Mouse (Mus musculus): ENCODE measurements around the gene Shisal1.

Shisal1 gene

DNA sequence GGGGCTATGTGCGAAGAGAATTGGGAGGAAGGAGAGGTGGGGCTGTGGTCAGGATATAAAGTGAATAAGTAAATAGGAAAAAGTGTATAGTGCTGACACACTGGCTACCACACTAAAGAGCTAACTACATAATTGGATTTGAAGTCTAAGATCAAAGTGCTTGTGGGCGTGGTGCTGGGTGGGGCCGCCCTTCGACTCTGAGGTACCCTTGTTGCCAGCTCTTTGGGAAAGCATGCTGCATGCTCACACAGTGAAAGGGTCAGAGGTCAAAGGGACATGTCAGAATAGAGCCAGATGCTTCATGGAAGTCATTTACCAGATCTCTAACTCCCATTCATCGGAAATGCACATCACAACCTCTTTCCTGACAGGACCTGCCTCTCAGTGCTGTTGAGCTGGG is 74.1 kb downstream of the Shisal1 start:
- no peak for DNase-seq (ENCODE audit: low spot score)

DNA sequence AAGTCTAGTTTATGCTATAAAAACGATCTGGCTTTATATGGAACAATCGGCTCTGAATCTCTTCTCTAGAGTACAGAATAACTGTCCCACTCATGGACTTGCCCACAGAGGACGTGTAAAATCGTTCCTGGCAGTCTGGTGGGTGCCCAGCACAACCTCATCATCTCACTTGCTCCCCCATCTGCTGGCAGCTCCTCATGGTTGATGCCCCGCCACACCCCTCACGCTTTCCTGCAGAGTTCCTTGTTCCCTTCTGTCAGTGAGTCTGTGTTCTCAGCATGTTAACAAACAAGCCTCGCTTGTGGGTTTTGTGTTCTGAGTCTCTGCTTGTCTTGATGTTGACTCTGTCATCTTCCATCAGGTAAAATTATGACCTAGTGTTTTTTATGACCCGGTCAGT is 79.5 kb downstream of the Shisal1 start:
- no peak for DNase-seq (ENCODE audit: low spot score)

DNA sequence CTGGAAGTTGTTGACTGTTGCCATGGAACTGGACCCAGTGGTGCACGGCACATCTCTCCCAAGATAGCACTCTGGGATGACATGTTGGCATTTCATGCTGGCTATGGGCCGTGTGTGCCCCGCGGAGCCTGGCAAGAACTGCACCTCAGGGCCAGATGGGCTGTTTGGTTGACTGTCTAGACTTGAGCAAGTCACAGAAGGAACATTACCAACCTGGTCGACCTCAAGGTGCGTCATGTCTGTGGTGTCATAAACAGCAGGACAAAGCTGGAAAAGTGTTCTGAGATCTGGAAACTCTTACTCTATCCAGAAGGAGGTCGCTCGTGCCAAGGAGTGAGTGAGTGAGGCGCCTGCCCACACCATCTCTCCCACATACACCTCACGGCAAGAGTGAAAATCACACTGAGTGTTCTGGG is 80.3 kb downstream of the Shisal1 start:
- DNase-seq (ENCODE audit: low spot score) = no peak

DNA sequence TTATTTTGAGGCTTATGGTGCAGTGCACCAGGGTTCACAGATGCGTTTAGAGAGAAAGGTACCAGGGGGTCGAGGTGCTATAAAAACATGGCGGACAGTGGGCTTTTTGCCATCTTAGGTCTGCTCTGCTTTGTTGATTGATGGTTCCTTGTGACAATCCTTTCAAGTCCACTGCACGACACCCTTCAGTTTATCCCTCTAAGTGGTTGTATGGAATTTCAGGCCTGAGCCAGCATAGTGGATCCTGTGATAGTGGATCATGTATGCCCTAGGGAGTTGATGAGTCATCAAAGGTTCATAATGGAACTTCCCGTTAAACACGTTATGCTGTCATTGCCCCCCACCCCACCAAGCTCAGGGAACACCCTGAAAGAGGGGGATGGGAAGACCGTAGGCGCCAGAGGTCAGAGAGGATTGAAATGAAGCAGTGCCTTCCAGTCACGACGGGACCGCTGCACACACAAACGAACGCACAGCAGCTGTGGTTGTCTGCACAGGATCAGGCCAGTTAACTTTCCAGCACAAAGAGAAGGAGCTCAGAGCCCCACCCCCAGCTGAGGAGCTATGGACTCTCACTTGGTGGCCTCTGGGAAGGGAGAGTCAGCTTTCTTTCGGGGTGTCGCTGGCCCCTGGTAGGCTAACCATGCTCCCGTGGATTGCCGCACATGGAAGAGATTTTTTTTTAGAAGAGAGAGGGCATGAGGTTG is 81.1 kb downstream of the Shisal1 start:
- DNase-seq (ENCODE audit: low spot score) = no peak

DNA sequence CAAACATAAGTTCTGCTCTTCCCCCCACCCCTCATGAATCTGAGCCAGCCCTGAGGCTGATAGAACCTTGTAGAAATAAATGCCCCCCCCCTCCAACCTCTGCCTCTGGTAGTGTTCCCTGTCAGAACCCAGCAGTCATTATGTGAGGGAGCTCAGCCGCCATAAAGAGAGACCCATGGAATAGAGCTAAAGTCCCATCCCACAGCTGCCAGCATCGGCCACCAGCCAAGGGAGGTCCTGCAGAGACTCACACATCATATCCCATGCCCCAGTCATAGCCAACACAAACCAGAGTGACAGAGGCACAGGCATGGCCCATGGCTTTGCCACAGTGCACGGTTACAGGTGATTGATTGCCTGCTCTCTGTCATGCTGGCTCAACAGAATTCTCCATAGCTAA is 82.2 kb downstream of the Shisal1 start:
- no peak for DNase-seq (ENCODE audit: low spot score)

DNA sequence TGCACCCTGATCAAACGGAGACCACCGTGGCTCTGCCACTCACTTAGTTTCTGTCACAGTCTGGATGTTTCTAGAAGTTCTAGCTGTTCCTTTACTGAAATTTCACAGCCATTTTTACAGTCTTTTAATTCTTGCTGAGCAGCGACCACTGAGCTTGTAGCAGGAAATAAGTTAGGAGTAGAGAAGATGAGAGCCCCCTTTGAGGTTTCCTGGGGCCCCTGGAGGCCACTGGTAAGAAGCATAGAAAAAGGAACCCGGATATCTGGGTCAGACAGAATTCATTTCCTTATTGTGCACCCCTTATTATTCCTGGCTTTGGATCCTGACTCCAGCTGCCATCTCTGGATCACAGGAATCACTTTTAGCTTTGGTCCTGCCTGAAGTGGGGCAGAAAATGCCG is 91.8 kb downstream of the Shisal1 start:
- no peak for DNase-seq (ENCODE audit: low spot score)

DNA sequence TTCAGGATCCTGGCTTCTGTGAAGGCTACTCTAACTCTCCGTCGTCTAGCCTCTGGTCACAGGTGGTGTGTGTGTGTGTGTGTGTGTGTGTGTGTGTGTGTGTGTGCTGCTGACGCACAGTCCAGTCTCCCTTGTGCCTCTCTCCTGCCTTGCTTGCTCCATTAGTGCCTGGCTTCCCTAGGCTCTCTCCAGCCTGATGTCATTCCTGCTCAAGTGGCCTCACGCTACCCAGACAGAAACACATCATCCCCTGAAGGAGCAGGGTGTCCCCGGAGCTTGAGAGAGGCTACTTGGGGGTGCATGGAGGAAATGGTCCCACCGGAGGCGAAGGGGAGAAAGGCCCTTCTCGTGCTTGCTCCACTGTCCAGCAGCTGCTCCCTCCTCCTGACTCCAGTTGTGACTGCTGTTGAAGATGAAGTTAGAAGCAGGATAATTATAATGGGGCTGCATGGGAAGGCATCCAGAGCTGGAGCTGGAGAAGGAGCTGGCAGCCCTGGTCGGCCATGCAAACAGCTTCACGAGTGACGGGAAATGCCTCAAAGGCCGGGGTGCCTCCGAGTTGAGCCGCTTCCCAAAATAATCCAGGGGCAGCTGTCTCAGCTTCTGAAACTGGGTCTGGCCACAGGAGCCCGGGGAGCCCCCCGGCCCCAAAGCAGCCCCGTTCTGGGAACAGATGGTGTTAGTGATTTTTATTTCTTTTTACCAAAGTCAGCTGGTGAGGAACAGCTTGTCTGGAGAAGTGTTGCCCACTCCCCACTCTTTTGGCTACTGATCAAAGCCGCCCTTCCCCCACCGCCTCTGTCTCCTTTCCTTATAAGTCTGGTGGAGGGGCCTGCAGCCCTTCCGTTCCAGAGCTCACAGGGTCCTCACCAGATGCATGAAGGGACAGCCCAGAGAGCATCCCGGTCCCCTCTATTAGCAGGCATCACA is 94.7 kb downstream of the Shisal1 start:
- DNase-seq (ENCODE audit: low spot score) = no peak

DNA sequence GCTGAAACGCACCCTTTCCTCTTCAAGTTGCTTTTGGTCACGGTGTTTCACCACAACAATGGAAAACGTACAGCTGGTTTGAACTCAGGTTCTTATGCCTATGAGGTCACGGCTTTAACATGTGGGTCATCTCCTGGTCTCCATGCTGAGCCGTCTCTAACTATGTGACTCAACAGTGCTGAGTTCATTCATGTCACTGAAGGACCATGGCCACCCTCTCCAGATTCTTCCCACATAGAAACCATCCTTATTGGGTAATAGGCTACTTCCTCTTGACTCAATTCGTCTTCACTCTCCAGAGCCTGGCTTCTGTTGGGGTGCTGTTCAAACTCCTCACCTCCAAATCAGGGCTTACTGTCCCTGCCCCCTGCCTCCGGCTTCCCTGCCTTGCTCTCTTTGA is 95.6 kb downstream of the Shisal1 start:
- DNase-seq (ENCODE audit: low spot score) = no peak

DNA sequence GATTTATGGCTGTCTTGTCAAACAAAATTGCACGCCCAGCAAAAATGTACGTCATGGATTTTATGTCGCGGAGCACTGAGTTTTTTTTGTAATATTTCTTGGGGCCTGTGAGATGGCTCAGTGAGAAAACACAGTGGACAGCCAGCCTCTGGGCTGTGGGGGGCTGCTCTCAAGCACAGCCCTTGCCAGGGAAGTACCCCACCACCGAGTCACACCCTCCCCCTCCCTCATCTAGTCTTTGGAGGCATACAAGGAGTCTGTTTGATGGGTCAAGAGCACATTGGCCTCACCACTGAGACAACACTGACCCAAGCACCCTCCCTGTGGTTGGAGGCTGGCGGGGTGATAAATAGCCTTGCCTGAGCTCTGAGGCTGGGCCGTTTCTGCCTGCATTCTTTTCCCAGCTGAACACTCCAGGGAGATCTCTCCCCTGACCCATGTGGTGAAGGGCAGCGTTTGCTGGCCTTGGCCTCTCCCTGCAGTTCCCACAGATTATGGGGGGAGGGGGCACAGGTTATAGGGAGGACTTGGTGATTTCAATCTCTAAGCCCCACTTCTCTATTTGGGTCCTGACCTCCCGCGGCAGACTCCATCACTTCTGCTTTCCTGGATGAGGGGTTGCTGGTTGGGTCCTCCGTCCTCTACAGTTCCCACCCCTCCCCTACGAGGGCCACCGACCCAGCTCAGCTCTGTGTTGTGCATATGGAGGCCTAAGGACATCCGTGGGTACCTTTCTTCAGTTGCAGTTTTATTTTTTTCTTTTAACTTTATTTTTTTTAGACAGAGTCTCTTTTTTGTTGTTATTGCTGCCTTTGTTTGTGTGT is 96.8 kb downstream of the Shisal1 start:
- DNase-seq (ENCODE audit: low spot score) = no peak

DNA sequence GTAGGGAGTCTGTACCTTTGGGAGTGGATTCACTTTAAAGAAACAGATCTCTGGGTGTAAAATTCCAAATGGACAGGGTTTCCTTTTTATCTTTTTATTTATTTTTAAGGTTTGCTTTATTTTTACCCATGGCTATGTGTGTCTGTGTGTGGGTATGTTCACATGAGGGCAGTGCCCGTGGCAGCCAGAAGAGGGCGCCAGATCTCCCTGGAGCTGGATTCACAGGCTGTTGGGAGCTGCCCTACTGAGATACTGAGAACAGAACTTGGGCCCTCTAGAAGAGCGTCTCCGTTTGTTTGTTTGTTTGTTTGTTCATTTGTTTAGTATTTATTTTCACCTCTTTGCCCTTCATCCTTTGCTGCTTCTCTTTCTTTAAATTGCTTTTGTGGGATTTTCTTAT is 98.1 kb downstream of the Shisal1 start:
- DNase-seq (ENCODE audit: low spot score) = no peak

DNA sequence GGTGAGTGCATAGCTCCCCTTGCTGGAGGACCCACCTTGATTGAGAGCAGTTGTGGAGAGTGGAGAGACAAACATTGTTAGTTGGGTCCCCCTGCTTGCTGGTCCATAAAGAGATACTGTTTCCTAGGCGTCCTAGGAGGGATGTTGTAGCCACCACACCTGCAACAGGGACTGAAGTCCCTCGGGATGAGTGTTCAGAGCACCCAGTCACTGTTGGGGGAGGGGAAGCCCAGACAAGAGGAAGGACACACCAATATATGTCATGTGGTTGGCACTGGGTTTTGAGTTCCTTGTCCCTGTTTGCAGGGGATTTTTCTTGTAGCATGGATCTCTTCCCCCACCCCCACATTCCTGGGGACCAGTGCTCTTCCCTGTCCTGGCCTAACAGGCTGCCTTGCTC is 106.0 kb downstream of the Shisal1 start:
- no peak for DNase-seq (ENCODE audit: low spot score)

DNA sequence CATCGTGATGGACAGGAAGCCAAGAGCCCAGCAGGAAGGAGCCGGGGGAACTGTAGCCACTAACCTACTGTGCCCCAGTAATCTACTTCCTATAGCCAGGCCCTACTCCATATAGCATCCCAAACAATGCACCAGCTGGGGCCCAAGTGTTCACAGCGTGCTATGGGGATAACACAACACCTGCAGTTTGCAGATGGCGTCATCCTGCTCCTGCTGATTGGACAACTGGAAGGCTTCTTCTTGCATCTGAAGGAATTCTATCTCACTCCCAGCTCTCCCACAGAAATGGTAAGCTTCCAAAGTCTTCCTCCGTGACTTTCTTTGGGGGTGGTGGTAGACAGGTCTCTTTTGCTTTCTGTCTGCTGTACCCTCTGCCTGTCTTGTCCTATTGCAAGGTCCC is 109.3 kb downstream of the Shisal1 start:
- DNase-seq (ENCODE audit: low spot score) = no peak

DNA sequence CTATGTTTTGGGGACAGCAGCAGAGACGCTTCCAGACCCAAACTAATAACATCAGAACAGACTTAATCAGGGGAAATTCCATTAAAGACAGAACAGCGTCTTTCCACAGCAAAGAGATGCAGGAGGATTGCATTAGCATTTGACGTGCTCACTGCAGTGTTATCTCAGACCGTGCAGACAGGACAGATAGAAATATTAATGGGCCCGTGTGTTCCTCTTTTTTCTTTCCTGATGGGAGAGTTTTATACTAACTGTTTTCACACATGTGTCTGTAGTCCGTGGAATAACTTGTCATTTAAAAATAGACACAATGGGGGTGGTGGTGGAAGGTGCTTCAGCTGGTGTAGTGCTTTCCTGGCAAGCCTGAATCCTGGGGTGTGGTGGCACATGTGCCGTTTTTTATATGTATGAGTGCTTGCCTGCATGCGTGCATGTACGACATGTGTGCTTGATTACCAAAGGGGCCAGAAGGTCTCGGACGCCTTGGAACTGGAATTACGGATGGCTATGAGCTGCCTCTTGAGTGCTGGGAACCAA is 110.5 kb downstream of the Shisal1 start:
- DNase-seq (ENCODE audit: low spot score) = no peak

DNA sequence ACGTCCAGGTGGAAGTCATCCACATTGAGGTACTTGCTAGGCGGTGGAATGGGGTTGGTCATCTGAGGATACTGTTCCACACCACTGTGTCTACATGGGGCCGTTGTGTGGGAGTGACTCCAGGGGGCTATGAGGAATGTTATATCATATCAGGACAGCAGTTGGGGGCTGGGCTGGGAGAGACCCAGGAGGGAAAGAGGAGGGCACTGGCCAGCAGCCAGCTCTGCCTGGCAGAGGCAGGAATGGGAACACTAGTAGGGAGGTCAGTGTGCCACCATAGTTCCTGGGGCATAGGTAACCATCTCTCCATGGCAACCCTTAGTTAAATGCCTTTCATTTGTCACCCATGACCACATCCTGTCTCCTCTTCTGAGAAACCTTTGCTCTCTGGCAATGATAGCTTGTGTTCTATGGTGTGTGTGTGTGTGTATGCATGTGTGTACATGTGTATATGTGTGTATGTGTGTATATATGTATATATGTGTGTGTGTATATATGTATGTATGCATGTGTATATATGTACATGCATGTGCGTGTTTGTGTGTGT is 115.8 kb downstream of the Shisal1 start:
- DNase-seq (ENCODE audit: low spot score) = no peak

DNA sequence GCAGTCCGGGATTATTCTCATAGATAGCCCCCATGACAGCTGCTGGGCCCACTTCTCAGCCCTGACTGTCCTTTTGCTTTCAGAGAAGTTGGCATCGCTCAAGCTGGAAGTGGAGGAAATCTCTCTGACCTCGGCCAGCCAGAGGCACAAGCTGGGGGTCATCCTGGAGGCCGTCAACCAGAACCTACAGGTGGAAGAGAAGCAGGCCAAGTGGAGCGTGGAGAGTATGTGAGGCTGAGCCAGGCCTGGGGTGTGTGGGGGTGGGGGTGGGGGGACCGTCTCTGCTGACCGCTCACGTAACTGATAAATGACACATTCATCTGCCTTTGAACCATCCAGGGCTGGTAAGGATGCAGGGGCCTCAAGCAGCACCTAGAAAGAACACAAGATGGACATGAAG is 117.0 kb downstream of the Shisal1 start:
- no peak for DNase-seq (ENCODE audit: low spot score)

Data from left cerebral cortex, adult 11 months (tissue).